Mouse (Mus musculus) neural tube, embryonic 14.5 days (tissue): Measurements from ENCODE around the gene Retsat. TPM values are rescaled to one million over a fixed set of nuclear protein-coding genes. Genes with fewer than 3 reads are reported as not detected.

Experiments used
- polyA plus RNA-seq: library from polyadenylated mRNA; unstranded; fragments of >200 nt; fragmentation: Nextera tagmentation; extraction: Ambion mirVana; gene quantifications from 2 replicates; pipeline ENCODE4 v1.2.1, GENCODE M21; 2014

Retsat gene
- polyA plus RNA-seq, 1 experiment from 2014 or later, result 3.9 TPM

Other genes starting within 250 kb of the Retsat start
- gene Tmem150a, start 243.0 kb upstream of the Retsat start, polyA plus RNA-seq, result 15.4 and 28.7 TPM in 2 replicates
- 115 and 145 TPM in 2 replicates for gene Rnf181, start 231.5 kb upstream of the Retsat start, polyA plus RNA-seq
- gene Vamp5, start 218.0 kb upstream of the Retsat start, polyA plus RNA-seq, result 3.1 and 28.2 TPM in 2 replicates
- 7.9 and 19.8 TPM in 2 replicates for gene Vamp8, start 207.8 kb upstream of the Retsat start, polyA plus RNA-seq
- gene Ggcx, start 184.2 kb upstream of the Retsat start, polyA plus RNA-seq, result 11.6 and 15.0 TPM in 2 replicates
- gene Mat2a, start 158.9 kb upstream of the Retsat start, polyA plus RNA-seq, result 392 and 416 TPM in 2 replicates
- 0.22 and 1.2 TPM in 2 replicates for gene Sh2d6, start 76.8 kb upstream of the Retsat start, polyA plus RNA-seq
- 3.4 and 9.0 TPM in 2 replicates for gene Capg, start 54.1 kb upstream of the Retsat start, polyA plus RNA-seq
- 17.6 and 17.8 TPM in 2 replicates for gene Elmod3, start 62 bp upstream of the Retsat start, polyA plus RNA-seq
- gene Tgoln1, start 18.5 kb downstream of the Retsat start, polyA plus RNA-seq, result 42.1 and 50.3 TPM in 2 replicates
- 5.2 and 8.0 TPM in 2 replicates for gene Tcf7l1, start 190.8 kb downstream of the Retsat start, polyA plus RNA-seq